Mouse (Mus musculus) monocyte, adult 5-6 weeks (primary cell): ENCODE results near the gene Lpar4. TPM values are rescaled to one million over a fixed set of nuclear protein-coding genes. Genes with fewer than 3 reads are reported as not detected.

Source experiments
- ATAC-seq: fragments of 153-309, 156-312 bp; replicated peaks from 2 replicates; pipeline ENCODE4 v1.8.0; 2017; ENCODE audit warnings: mild to moderate bottlenecking; ENCODE audit not compliant: low TSS enrichment, insufficient number of reproducible peaks, severe bottlenecking, poor library complexity, low FRiP score
- total RNA-seq: library from RNA; stranded (forward); fragments of 200-1000, 200-491, 200-594 nt; gene quantifications from 3 replicates; pipeline ENCODE4 v1.2.3, GENCODE M21; 2017

Gene Lpar4
- total RNA-seq = 0.58 to 1.3 TPM (median 0.67 TPM) in 3 replicates

DNA sequence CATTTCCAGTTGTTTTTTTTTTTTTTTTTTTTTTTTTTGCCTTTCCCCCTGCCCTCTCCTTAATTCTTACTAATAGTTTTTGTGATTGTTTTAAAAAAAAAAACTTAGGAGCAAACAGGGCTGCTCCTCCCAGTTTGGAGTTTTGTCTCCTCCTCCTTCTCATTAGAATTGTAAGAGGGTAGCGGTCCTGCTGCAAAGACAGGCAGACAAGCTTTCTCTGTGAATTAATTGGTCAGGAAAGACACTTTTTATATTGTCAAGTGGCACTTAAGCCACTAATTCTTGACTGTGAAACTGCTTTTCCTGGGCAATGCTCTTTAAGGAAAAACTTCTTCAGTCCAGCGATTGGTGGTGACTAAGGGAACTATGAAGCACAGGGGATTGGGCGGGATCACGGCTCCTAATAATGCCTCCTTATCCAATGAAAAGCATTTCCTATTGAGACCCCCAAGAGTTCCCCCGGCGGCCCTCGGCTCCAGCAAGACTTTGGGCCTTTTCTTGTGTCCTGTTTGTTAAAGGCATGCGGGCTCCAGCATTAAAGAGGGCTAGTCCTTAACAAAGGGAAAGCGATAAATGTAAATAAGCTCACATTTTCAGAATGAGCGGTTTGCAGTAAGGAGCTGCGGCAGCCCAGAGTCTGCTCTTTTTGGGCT, at the start of gene Lpar4:
Gene Lpar4, plus strand, starts transcription at position 451 of the 653 bp plus-strand sequence.
- ATAC-seq = no peak

DNA sequence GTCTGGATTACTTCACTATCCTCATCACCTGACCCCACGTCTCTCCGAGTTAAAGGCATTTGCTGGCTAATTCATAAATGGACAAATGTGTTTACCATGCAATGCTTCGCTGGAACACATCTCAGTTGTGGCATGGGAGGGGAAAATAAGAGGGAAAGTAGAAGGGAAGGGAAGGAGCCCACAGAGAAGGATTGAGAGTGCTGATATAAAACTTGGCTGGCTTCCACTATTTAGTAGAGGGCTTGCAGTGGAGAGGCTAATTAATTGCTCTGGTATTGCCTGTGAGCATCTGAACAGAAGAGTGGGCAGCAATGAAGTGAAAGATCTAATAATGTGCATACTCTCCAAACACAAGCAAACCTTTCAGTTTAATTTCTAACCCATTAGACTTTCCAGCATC, 49.0 kb upstream of the Lpar4 start:
- no peak for ATAC-seq

DNA sequence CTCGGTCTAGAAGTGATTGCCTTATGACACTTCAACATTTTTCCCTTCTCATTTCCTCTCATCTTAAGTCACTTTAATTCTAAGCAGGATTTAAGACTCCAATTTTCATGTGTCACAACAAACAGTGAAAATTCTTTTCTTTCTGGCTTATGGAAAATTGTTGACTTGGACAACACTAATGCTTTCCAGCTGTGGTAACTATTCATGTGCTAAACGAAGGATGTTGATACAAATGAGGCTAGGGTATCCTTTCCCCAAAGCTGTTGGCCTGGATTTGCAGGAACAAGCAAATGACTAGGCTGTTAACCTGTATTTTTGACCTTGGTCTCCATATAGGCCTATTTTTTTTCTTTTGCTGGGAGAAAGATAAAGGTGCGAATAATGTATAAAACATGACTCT, 48.5 kb upstream of the Lpar4 start:
- ATAC-seq = no peak

DNA sequence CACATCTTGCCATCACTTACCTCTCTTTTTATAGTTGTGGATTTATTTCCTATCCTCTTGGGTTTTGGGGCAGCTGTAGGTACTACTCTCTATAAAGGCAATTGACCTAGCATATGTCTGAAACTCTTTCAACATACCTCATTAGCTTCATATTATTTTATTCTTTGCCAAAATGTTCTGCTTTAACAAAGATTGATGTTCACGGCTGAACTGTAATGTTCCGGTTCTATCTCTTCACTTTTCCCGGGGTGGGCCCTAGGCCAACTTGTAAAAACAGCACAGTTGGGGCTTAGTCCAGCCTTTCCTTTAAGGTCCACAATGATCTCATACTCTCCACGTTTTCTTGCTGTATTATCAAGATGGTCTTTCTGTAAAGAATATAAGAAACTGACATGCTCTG, 48.1 kb upstream of the Lpar4 start:
- ATAC-seq = no peak

DNA sequence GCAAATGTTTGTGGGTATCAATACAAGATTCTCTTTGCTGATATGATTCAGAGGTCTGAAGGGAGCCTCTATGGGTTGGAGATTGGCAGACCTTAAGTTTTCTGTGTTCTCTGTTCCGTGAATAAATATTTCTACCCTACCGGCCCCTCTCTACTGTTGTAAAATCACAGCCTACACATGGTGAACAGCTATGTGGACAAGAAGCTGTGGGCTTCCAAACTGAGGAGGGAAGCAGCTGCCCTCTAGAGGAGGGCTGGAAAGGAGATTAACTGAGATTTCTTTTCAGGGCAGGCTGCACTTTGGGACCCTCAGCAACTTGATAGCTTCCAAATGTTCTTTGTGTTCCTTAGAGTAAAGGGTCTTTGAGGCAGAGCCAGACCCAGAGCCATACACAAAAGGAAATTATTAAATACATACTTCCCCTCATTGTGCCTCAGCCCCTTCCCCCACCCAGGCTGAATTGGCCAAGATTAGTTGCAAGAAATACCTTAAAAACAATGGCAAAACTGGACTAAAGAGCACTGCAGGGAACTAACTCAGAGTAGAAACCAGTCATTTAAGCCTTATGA, 22.6 kb upstream of the Lpar4 start:
- no peak for ATAC-seq

DNA sequence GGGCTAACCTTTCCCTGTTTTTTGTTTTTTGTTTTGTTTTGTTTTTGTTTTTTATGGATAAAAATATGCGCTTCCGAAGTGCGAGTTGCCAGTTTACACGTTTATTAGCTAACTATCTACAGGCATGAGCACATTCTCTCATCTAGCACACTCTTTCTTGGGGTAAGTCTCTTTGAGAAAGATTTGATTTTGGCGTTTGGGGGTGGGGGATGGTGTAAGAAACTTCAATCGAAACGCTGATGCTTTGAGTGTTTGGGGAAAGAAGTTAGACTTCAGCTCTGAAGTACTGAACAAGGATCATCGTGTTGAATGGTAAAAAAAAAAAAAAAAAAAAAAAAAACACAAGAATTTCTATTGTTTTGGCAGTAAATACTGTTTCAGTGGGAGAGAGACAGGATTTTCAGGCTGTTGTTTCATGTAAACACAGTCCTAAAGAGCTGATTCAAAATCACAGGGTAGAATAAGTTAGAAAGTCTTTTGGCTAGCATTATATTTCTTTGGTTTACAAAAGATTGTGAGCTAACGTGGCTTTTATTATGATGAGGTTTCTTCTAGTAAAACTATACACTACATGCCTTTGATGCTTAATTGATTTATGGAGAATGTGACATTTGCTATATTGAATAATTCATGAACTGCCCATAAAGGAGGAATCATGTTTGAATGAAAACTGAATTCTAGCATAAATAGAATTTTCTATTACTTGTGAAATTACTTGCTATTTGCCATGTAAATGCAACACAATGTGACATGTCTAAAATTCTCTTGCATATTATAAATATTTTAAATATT, 599 bp downstream of the Lpar4 start:
- ATAC-seq = no peak

DNA sequence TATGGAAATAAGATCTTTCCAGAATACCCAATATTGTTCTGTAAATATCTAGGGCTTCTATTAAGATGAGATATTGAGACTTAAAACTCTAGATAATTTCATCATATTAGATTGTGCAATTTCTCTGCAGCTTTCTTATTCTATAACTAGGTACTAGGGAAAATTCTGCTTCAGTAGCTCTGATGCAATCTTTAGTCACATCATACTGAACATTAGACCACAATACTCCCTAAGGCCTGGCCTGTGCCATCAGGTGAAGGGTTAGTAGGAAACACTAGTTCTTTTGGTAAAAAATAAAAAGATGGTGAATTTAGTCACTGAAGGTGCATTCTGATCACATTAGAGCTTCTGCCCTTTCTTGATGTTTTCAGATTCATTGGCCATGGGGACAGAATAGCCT, 4.1 kb downstream of the Lpar4 start:
- no peak for ATAC-seq

DNA sequence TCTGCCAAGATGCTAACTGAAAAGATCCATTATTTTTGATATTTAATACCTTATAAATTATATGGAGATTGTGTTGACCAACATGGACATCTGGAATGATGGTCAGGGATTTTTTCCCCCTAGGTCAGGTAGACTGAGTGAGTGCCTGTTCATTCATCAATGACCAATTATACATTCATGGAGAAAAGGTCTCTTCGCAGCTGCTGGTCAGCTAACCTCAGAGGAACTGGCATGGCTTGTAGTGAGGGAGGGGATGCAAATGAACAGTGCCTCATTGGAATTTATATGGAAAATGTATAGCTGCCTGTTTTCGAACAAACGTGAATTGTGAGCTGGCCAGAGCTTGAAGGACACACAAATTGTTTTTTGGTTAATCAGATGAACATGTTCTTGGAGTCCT, 18.9 kb downstream of the Lpar4 start:
- no peak for ATAC-seq

DNA sequence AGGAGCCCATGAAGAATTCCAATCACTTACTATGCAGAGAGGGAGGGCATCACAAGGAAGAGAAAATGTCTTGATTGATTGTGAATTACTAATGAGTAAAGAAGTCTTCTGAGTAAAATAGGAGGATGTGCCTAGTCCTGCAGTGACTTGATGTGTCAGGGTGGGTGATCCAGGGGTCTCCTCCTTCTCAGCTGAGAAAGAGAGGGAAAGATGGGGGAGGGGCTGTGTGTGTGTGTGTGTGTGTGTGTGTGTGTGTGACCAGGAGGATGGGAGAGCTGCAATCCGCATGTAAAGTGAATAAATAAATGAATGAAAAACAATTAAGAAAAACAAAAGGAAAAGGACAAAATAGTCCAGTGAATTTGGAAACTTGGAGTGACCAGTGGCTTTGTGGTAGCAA, 30.1 kb downstream of the Lpar4 start:
- no peak for ATAC-seq

DNA sequence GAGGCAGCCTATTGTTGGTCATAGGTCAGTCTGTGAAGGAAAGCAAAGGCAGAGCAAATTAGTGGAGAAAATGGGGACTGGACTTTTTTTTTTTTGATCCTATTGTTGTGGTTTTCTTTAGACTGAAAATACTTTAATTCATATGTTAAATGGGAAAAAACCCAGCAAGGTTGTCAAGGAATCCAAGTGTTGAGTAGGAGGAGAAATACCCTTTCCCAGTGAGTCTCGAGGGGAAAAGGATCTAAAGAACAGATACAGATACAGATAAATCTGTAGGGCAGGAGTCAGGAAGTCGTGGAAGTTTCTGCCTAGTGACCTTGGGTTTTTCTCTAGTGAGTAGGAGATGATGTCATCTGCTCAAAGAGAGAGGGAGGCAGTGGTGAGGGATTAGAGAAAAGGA, 30.6 kb downstream of the Lpar4 start:
- no peak for ATAC-seq

DNA sequence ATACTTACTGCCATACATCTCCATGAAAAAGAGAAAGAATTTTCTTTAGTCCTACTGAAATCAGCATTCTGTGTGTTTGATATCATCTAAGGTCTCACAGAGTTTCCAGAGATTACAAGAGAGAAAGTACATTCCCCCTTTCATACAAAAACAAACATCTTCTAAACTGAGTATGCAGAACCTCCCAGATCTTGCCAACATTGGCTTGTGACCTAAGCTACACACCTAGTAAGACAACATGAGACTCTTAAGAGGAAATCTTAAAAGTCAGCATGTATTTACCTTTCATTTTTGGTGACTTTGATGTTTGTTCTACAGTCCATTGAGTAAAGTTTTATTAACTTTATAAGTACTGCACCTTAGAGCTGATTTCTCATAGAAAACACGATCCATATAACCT, 33.4 kb downstream of the Lpar4 start:
- no peak for ATAC-seq

DNA sequence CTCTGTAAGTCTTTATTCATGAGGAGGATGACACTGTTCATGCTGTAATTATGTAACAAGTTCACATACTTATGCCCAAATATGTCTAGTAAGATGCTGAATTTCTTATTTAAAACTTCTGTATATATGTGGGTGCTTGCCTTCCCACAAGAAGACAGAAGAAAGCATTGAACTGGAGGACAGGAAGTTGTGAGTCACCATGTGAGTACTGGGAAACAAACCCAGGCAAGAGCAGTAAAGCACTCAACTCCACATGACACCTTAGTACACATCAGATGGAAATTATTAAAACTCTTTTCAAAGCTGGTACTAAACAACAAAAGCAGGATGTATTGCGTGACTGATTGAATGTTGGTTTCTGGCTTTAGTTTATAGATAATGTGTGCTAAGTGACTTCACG, 41.8 kb downstream of the Lpar4 start:
- no peak for ATAC-seq

DNA sequence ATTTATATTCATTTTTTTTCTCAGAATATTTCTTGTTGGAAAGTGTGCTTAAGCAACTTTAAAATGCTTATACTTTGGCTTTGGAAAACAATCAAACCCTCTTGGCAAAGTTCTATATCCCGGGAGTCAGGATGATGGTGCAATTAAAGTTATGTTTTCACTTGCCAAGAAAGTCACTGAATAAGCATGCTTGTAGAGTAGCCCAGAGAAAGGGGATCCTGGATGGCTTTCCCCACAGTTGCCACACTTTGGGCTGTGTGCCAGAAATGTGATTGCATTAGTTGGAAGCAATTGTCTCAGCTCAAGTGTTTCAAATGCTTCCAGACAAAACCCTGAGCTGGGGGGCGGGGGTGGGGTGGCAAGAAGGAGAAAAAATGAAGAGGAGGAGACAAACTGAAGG, 43.9 kb downstream of the Lpar4 start:
- ATAC-seq = no peak

Other genes with a start within 250 kb of the Lpar4 start
- gene Rtl3, start 80.0 kb upstream of the Lpar4 start, total RNA-seq = not detected in 3 replicates
- 165 to 239 TPM (median 196 TPM) in 3 replicates for gene P2ry10, start 167.9 kb downstream of the Lpar4 start, total RNA-seq
- gene P2ry10b, start 228.3 kb downstream of the Lpar4 start, total RNA-seq = 34.3 to 39.3 TPM (median 36.2 TPM) in 3 replicates